Mouse (Mus musculus) heart, embryonic 14.5 days (tissue): ENCODE data around the gene Mdfi. TPM values are rescaled to one million over a fixed set of nuclear protein-coding genes. Genes with fewer than 3 reads are reported as not detected.

Experiments
- ATAC-seq: fragments of 200-750 bp; cut with Nextera tagmentation; 2 replicates; pipeline ENCODE4 v1.8.0; 2017; ENCODE audit warnings: low read depth, moderate TSS enrichment; ENCODE audit not compliant: insufficient number of reproducible peaks, insufficient read depth, low FRiP score
- H3K27ac ChIP-seq, 2 experiments: fragments of 200-500 bp in 1 of 2; fragments of 300-500 bp in 1 of 2; sonication (generic) in 1 of 2; replicated peaks in 1 of 2; 2 replicates each; pipeline ENCODE4 v1.5.1; 2012 to 2014; ENCODE audit warnings: low read depth in 2 of 2, low read length in 2 of 2, control low read depth in 1 of 2, mild to moderate bottlenecking in 1 of 2, mixed read lengths in 1 of 2; ENCODE audit not compliant: control insufficient read depth in 1 of 2, insufficient read depth in 1 of 2
- H3K27me3 ChIP-seq: fragments of 300-500 bp; sonication (generic); 2 replicates; pipeline ENCODE4 v1.6.1; 2014; ENCODE audit warnings: mild to moderate bottlenecking, low read length, control low read depth; ENCODE audit not compliant: control insufficient read depth, insufficient read depth
- H3K36me3 ChIP-seq: fragments of 300-500 bp; sonication (generic); 2 replicates; pipeline ENCODE4 v1.6.1; 2014; ENCODE audit warnings: mild to moderate bottlenecking, control low read depth, low read length, mixed read lengths; ENCODE audit not compliant: control insufficient read depth, insufficient read depth
- H3K4me1 ChIP-seq, 2 experiments: fragments of 200-500 bp in 1 of 2; fragments of 300-500 bp in 1 of 2; sonication (generic) in 1 of 2; 2 replicates each; pipeline ENCODE4 v1.6.1; 2012 to 2014; ENCODE audit warnings: low read length in 2 of 2, control low read depth in 1 of 2, mixed read lengths in 1 of 2; ENCODE audit not compliant: control insufficient read depth in 2 of 2, insufficient read depth in 2 of 2
- H3K4me2 ChIP-seq: fragments of 300-500 bp; sonication (generic); 2 replicates; pipeline ENCODE4 v1.6.1; 2014; ENCODE audit warnings: mild to moderate bottlenecking, low read length
- H3K4me3 ChIP-seq, 2 experiments: fragments of 200-500 bp in 1 of 2; fragments of 300-500 bp in 1 of 2; sonication (generic) in 1 of 2; 2 replicates each; pipeline ENCODE4 v1.5.1; 2012 to 2014; ENCODE audit warnings: low read length in 2 of 2, mild to moderate bottlenecking in 2 of 2, control low read depth in 1 of 2, low read depth in 1 of 2, moderate library complexity in 1 of 2; ENCODE audit not compliant: control insufficient read depth in 1 of 2, insufficient read depth in 1 of 2
- H3K9ac ChIP-seq: fragments of 300-500 bp; sonication (generic); 2 replicates; pipeline ENCODE4 v1.6.1; 2014; ENCODE audit warnings: mild to moderate bottlenecking, low read length
- H3K9me3 ChIP-seq: fragments of 300-500 bp; sonication (generic); 2 replicates; pipeline ENCODE4 v1.6.1; 2016; ENCODE audit warnings: low read length, control low read depth; ENCODE audit not compliant: control insufficient read depth
- WGBS: fragments of 180-500 bp; shearing (Covaris S2); extraction: QIAGEN DNeasy Blood & Tissue Kit; methylation state at CpG from one replicate; pipeline ENCODE4 v1.1.7; 2014; 5-methylcytosine and 5-hydroxymethylcytosine counted together
- polyA plus RNA-seq: library from polyadenylated mRNA; unstranded; fragments of >200 nt; fragmentation: Nextera tagmentation; extraction: Ambion mirVana; gene quantifications from 2 replicates; pipeline ENCODE4 v1.2.1, GENCODE M21; 2014

Gene Mdfi
- polyA plus RNA-seq, 1 experiment from 2014 or later, result 26.3 TPM

DNA sequence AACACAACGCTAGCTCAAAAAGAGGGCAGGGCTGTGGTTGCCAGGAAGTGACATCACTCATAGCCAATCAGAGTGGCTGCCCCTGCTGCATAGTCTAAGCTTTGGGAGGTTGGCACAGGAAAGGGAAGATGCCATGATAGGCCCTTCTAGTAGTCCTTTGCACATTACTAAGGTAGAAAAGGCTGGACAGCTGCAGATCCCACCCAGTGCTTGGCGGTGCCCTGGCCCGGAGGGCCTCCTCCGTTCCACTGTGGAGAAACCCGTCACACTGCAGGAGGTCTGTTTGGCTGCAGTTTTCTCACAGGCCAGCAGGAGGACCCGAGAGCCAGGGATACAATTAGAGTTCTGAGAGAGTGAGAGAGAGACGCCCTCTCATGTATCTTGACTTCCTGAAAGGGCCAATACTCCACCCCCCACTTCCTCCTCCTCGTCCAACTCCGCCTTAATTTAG, 38.9 kb upstream of the Mdfi start:
- no peak overlapping the region for H3K27ac ChIP-seq
- H3K4me2 ChIP-seq, result peak overlapping the region; percentile 36
- 0 out of 2 replicates have a peak, but pooled peaks have one; percentile 13 for ATAC-seq
- H3K9ac ChIP-seq, result no peak overlapping the region
- H3K9me3 ChIP-seq, result no peaks in the 10 kb centered on the region
- peaks cover 9 to 18% of the 10 kb centered on the region in 2 experiments; a peak in 3 of 4 replicates for H3K4me1 ChIP-seq
- no peaks in the 10 kb centered on the region for H3K27me3 ChIP-seq
- peak overlapping the region; percentile 13 to 22 for H3K4me3 ChIP-seq
- H3K36me3 ChIP-seq, result peaks cover 72% of the 10 kb centered on the region
- WGBS, result 15% methylated on average over 9 of the region's 9 CpGs

DNA sequence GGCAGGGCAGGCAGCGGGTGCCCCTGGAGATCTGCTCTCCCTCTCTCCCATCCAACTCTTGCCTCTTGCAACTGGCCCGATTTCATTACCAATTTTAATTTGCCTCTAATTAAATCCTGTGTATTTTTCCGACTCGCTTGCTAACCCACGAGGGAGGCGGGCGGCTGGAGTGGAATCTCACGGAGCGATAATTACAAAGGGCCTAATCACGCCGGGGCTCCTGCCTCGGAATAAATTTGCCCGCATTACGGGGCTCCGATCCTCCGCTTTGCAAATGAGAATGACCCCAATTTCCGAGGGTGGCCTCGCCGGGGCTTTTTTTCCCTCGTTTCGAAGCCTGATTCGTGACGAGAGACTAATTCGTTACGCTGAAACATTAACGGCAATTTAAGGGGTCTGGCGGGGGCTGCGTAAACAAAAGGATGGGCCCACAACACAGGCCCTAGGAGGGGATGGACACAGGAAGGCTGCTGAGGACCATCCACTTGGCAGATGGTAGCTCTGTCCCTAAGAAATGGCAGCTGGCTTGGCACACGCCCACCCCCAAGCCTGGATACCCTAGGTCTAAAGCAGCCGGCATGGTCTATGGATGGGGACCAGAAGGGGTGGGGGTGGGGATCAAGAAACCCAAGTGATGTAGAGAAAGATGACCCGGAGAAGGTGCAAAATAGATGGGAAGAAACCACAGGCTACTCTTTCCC, 38.0 kb upstream of the Mdfi start:
- Histone ChIP-seq H3K27ac (no peak overlapping the region), H3K36me3 (peaks cover 77% of the 10 kb centered on the region), H3K4me2 (no peak overlapping the region), H3K27me3 (no peaks in the 10 kb centered on the region), H3K4me1 (peaks cover 4 to 9% of the 10 kb centered on the region in 2 experiments; a peak in 3 of 4 replicates), H3K4me3 (no peak overlapping the region), H3K9ac (no peak overlapping the region), H3K9me3 (no peaks in the 10 kb centered on the region)
- 94% methylated on average over 31 of the region's 31 CpGs for WGBS
- ATAC-seq, result no peak

DNA sequence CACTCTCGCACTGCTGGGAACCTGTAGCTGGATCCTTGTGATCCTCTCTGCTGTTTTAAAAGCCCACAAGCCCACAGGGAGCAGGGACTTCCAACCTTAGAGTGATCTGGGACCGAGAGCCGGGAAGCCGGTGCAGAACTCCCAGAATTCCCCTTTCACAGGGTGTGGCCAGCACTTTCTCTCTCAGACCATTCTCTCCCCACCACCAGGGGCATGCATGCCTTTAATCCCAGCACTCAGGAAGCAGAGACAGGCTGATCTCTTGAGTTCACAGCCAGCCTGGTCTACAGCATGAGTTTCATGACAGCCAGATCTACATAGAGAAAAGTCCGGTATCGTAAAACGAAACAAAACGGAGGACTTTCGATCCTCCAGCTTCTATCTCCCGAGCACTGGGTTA, 35.4 kb upstream of the Mdfi start:
- H3K4me3 ChIP-seq, result no peak overlapping the region
- H3K27me3 ChIP-seq, result no peaks in the 10 kb centered on the region
- no peak overlapping the region for H3K4me2 ChIP-seq
- peaks cover 62% of the 10 kb centered on the region for H3K36me3 ChIP-seq
- H3K9me3 ChIP-seq, result no peaks in the 10 kb centered on the region
- WGBS, result 97% methylated on average over 10 of the region's 10 CpGs
- no peak overlapping the region for H3K27ac ChIP-seq
- ATAC-seq, result no peak
- peaks cover 3 to 8% of the 10 kb centered on the region in 2 experiments; a peak in 2 of 4 replicates for H3K4me1 ChIP-seq
- no peak overlapping the region for H3K9ac ChIP-seq

DNA sequence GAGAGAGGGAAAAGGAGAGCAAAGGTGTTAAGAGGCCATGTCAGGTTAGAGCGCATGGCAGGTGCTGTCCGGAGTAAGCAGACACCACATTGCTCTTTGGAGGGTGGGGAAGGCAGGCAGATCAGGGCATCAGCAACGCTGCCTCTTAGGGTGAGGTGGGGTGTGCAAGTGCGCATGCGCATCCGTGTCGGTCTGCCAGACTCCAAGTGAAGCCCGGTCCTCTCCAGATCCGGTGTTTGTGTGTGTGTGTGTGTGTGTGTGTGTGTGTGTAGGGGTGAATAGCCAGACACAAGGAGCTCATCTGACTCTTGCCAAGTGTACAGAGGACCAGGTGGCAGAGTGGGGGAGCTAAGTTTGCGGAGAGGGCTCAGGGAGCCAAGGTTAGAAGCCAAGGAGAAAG, 31.5 kb upstream of the Mdfi start:
- Histone ChIP-seq H3K36me3 (peaks cover 31% of the 10 kb centered on the region), H3K4me3 (no peak overlapping the region), H3K27me3 (no peaks in the 10 kb centered on the region), H3K9me3 (no peaks in the 10 kb centered on the region), H3K9ac (no peak overlapping the region), H3K4me1 (peaks cover 5 to 7% of the 10 kb centered on the region in 2 experiments), H3K27ac (no peak overlapping the region), H3K4me2 (no peak overlapping the region)
- WGBS, result 56% methylated on average over 10 of the region's 10 CpGs
- no peak for ATAC-seq

DNA sequence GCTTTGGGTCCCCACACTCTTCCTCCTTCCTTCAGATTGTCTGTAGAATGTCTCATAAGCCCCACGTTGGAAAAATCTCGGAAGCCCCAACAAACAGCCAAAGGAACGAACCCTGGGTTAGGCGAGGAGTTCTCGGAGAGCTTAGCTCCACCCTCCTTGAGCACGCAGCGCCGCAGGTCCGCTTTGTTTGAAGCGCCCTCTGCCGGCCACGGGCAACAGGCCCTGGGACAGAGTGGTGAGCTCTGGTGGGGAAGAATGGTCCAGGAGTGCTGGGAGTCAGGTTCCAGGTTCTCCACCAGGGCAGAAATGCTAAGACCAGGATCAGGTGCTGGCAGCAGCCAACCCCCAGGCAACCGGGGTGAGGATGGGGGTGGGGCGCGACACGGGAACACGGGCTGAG, 30.0 kb upstream of the Mdfi start:
- Histone ChIP-seq H3K36me3 (peaks cover 18% of the 10 kb centered on the region), H3K9ac (0 out of 2 replicates have a peak overlapping the region, but pooled peaks have one; percentile 25), H3K27ac (no peak overlapping the region), H3K9me3 (no peaks in the 10 kb centered on the region), H3K4me2 (peak overlapping the region; percentile 60), H3K4me1 (peaks cover 9% of the 10 kb centered on the region in 2 experiments), H3K4me3 (peak overlapping the region; percentile 6 to 21; a peak in 2 of 4 replicates), H3K27me3 (no peaks in the 10 kb centered on the region)
- ATAC-seq, result peak; percentile 58
- 4% methylated on average over 17 of the region's 17 CpGs for WGBS

DNA sequence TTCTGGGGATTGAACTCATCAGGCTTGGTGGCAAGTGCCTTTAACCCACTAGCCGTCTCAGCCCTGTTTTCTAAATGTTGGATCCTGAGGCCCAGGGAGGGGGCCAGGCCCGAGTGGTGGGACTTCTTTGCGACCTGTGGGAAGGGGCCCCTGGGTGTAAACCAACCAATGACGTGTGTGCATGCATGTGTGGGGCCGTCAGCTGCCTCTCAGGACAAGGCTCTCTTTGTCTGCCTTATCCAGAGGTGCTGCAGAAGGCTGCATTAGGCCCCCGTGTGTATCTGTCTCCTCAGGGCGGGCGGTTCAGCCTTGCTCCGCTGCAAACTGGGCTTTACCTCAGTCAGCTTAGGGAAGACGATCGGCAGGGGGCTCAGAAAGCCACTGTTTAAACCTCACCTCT, 28.9 kb upstream of the Mdfi start:
- H3K27ac ChIP-seq, result no peak overlapping the region
- H3K4me1 ChIP-seq, result peaks cover 9% of the 10 kb centered on the region in 2 experiments
- no peak for ATAC-seq
- H3K9me3 ChIP-seq, result no peaks in the 10 kb centered on the region
- H3K9ac ChIP-seq, result no peak overlapping the region; the same call in 1 of the 2 replicates
- WGBS, result 26% methylated on average over 11 of the region's 11 CpGs
- H3K4me2 ChIP-seq, result no peak overlapping the region
- H3K36me3 ChIP-seq, result peaks cover 10% of the 10 kb centered on the region
- H3K4me3 ChIP-seq, result no peak overlapping the region
- no peaks in the 10 kb centered on the region for H3K27me3 ChIP-seq

DNA sequence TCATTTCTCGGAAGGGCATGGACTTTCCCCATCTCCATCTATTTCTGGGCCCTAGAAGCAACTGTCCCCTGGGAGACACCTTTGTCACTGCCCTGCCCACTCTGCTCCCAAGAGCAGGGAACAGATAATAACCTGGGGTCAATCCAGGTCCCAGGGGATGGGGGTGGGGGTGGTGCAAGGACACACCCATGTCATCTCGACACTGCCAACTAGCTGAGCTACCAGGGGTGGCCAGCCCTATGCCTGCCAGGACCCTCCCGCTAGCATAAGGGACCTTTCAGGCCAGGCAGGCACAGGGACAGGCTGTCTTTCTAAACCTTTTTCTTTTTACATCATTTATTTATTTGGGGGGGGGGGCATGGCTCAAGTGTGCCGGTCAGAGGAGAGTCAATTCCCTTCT, 28.5 kb upstream of the Mdfi start:
- no peak for ATAC-seq
- no peak overlapping the region for H3K9ac ChIP-seq

More for the DNA sequence above, 28.5 kb upstream of the Mdfi start:
- H3K4me2 ChIP-seq, result no peak overlapping the region
- 56% methylated on average over 4 of the region's 4 CpGs for WGBS
- no peaks in the 10 kb centered on the region for H3K27me3 ChIP-seq
- peaks cover 6% of the 10 kb centered on the region; the same call in 1 of the 2 replicates for H3K36me3 ChIP-seq
- 0 out of 2 replicates have a peak, but pooled peaks cover under 1% of the 10 kb centered on the region for H3K9me3 ChIP-seq
- no peak overlapping the region for H3K27ac ChIP-seq
- H3K4me3 ChIP-seq, result no peak overlapping the region
- peaks cover 9% of the 10 kb centered on the region in 2 experiments for H3K4me1 ChIP-seq
